Mouse (Mus musculus): ENCODE measurements around the gene Olfr670.
"Not testable (repeated sequence)": the region's sequence is repeated elsewhere in the genome, so short reads cannot be mapped to it uniquely, and the experiment has no call there.

Olfr670 gene

GRCm38 (mm10) chr7:104962520-104962919 is at the start of gene Olfr670:
Gene Olfr670, minus strand, starts transcription at chr7:104962620.
- DNase-seq (ENCODE audit: extremely low spot score), result no peak

- DNase-seq (ENCODE audit: extremely low spot score), result no peak
These were observed 39.5 kb upstream of the Olfr670 start, which contains the start of gene Olfr672 for GRCm38 (mm10) chr7:105001929-105002328. Gene Olfr672, minus strand, starts transcription at chr7:105002029.

DNA sequence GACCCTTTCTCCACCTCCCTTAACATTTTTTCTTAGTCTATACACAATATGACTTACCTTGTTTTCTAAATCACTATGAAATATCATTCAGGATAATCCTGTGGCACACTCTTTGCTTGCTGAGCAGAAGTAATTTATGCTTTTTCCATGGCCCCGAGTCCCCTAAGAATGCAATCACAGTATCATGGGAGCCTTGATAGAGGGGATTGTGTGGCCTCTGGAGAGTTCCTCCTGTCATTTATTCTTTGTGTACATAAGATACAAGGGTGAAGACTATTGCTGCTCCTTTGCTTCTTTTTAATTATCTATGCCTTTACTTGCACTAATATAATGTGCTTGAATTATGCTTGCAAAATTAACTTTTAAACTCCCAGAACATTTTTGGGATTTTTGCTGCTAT is 16.6 kb upstream of the Olfr670 start, which contains the start of gene Olfr671:
Gene Olfr671, minus strand, starts transcription at position 101 of the 400 bp plus-strand sequence.
- no peak for DNase-seq (ENCODE audit: extremely low spot score)

- DNase-seq (ENCODE audit: extremely low spot score), result not testable (repeated sequence)
These were observed 10.1 kb upstream of the Olfr670 start for GRCm38 (mm10) chr7:104972507-104972906.

- not testable (repeated sequence) for DNase-seq (ENCODE audit: extremely low spot score)
These were observed 12.2 kb downstream of the Olfr670 start for GRCm38 (mm10) chr7:104950234-104950633.

DNA sequence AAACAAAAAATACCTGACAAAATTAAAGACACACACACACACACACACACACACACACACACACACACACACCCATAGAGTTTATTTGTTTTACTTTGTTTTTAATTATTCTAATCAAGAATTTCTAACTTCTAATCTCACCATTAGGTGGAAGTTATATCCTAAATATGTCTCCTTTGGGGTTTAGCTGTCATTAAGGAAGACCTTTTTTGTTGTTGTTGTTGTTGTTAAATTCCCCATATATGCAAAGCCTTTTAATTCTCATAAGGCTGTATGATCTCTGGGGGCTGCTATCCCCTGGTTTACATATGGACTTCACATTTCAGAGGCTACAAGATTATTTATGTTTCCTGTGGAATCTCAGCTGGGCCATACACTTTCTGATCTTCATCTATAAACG is 28.5 kb downstream of the Olfr670 start, which contains the start of gene Olfr669:
Gene Olfr669, plus strand, starts transcription at position 301 of the 400 bp plus-strand sequence.
- DNase-seq (ENCODE audit: extremely low spot score), result no peak

DNA sequence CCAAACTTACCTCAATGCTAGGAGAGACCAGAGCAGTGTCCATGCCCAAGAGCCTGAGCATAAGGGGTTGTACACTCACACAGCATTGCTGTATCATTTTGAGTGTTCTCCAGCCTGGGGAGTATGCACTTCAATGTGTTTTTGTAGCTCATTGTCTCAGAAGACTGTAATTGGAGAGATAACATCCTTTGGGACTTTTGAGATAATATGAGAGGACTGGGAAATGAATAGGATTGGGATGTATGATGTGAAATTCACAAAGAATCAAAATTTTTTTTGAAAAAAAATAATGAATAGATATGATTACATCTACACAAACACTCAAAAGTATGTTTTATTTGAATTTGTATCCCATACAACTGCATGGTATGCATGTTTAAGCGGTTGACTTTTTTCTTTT is 34.5 kb downstream of the Olfr670 start, which contains the start of gene Olfr668:
Gene Olfr668, minus strand, starts transcription at position 101 of the 400 bp plus-strand sequence.
- DNase-seq (ENCODE audit: extremely low spot score), result no peak

- no peak for DNase-seq (ENCODE audit: extremely low spot score)
These were observed 41.0 kb downstream of the Olfr670 start, which contains the start of gene Olfr667 for GRCm38 (mm10) chr7:104921382-104921781. Gene Olfr667, minus strand, starts transcription at chr7:104921482.

Measured in embryo, embryonic 9.5 days (tissue).